ENCODE assay signal across 7 mouse cellular contexts in the genomic region with DNA sequence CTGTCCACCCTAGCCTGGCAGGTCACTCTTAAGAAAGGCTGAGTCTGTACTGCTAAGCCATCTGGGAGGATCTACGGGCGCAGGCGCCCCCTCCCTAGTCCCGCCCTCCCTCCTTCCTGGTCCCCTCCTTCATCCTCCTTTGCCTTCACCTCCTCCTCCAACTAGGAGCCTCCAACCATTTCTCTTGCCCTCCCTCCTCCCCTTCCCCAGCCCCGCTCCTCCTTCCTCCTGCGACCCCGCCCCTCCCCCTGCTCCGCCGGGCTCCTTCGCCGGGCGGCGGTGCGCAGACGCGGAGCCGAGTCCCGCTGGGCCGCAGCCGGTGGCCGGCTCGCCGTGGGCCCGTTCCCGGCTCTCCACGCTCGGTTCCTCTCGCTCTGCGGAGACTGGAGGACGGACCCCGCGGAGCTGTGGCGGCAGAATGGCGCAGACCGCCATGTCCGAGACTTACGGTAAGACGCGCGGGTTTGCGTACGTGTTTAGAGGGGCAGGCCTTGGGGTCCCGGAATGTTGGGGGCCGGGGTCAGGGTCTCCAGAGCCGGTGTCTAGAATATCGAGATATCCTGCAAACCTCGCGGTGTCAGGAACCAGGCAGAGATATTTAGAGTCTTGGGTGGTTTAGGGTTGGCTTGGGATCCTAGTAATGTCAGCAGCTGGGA. TPM values are rescaled to one million over a fixed set of nuclear protein-coding genes. Genes with fewer than 3 reads are reported as not detected.
DNase-seq lines count a peak whose midpoint lies in the region; ATAC-seq lines count a peak whose summit lies in the region.

A gene (plus strand): TSS at position 268 of the 656 bp plus-strand sequence.

- peaks cover 2% of the 10 kb centered on the region; the same call in 1 of the 2 replicates for H3K9me3 ChIP-seq in embryonic facial prominence, embryonic 10.5 days
- H3K9me3 ChIP-seq in intestine, embryonic 16.5 days (ENCODE audit: control insufficient read depth, low read length): no peaks in the 10 kb centered on the region; the same call in 1 of the 2 replicates
- H3K9me3 ChIP-seq in midbrain, embryonic 11.5 days (ENCODE audit: control insufficient read depth, low read length): no peaks in the 10 kb centered on the region

- H3K9ac ChIP-seq in intestine, embryonic 16.5 days (ENCODE audit: low read depth, low read length): peak within 1 kb of the TSS; percentile 93
- peak within 1 kb of the TSS; percentile 87 for H3K9ac ChIP-seq in midbrain, embryonic 11.5 days (ENCODE audit: low read length)

- ATAC-seq in intestine, embryonic 16.5 days: peak; percentile 94
- peak; percentile 90 for ATAC-seq in midbrain, embryonic 11.5 days (ENCODE audit: low FRiP score)

- peaks cover 13% of the 10 kb centered on the region for H3K36me3 ChIP-seq in embryonic facial prominence, embryonic 10.5 days (replicated peaks)
- H3K36me3 ChIP-seq in intestine, embryonic 16.5 days (ENCODE audit: control insufficient read depth, insufficient read depth, low read length): no peaks in the 10 kb centered on the region
- H3K36me3 ChIP-seq in midbrain, embryonic 11.5 days (ENCODE audit: control insufficient read depth, insufficient read depth, low read length): no peaks in the 10 kb centered on the region

- peak; percentile 91 for DNase-seq in adrenal gland, adult 2 months
- peak; percentile 94 for DNase-seq in embryonic facial prominence, embryonic 10.5 days (ENCODE audit: low spot score)
- no peak for DNase-seq in gonadal fat pad, adult 2 months (ENCODE audit: low read depth)
- DNase-seq in left cerebral cortex, postnatal 4 days: peak; percentile 91
- peak; percentile 99 for DNase-seq in midbrain, embryonic 11.5 days (ENCODE audit: low spot score, missing footprints)
- peak; percentile 20 to 33 for DNase-seq in spleen, adult 18-20 months

- peak within 1 kb of the TSS; percentile 95 for H3K4me3 ChIP-seq in embryonic facial prominence, embryonic 10.5 days
- H3K4me3 ChIP-seq in intestine, embryonic 16.5 days (ENCODE audit: low read length): peak within 1 kb of the TSS; percentile 82
- H3K4me3 ChIP-seq in midbrain, embryonic 11.5 days (ENCODE audit: low read depth, low read length): peak within 1 kb of the TSS; percentile 87

- intact Hi-C loops in left cerebral cortex, postnatal 4 days (cut with DNase I): no loop called here

- H3K27me3 ChIP-seq in embryonic facial prominence, embryonic 10.5 days (replicated peaks; ENCODE audit: low read depth, poor library complexity, severe bottlenecking): no peaks in the 10 kb centered on the region
- H3K27me3 ChIP-seq in intestine, embryonic 16.5 days (replicated peaks; ENCODE audit: control insufficient read depth, insufficient read depth, low read length): no peaks in the 10 kb centered on the region
- H3K27me3 ChIP-seq in midbrain, embryonic 11.5 days (ENCODE audit: control insufficient read depth, insufficient read depth, low read length): no peaks in the 10 kb centered on the region

- peak within 1 kb of the TSS; percentile 94 for H3K27ac ChIP-seq in embryonic facial prominence, embryonic 10.5 days (replicated peaks)
- peak within 1 kb of the TSS; percentile 88 for H3K27ac ChIP-seq in intestine, embryonic 16.5 days (ENCODE audit: low read length)
- H3K27ac ChIP-seq in midbrain, embryonic 11.5 days (ENCODE audit: low read depth, low read length): peak within 1 kb of the TSS; percentile 50

- H3K4me2 ChIP-seq in intestine, embryonic 16.5 days (ENCODE audit: low read depth, low read length): peak within 1 kb of the TSS; percentile 79
- H3K4me2 ChIP-seq in midbrain, embryonic 11.5 days: peak within 1 kb of the TSS; percentile 81

- WGBS in embryonic facial prominence, embryonic 10.5 days: under 1% methylated on average over 48 of the region's 48 CpGs
- under 1% methylated on average over 47 of the region's 48 CpGs for WGBS in intestine, embryonic 16.5 days
- WGBS in midbrain, embryonic 11.5 days: 1% methylated on average over 48 of the region's 48 CpGs

- peaks cover 42% of the 10 kb centered on the region for H3K4me1 ChIP-seq in embryonic facial prominence, embryonic 10.5 days
- peaks cover 29% of the 10 kb centered on the region for H3K4me1 ChIP-seq in intestine, embryonic 16.5 days (ENCODE audit: control insufficient read depth, insufficient read depth, low read length)
- peaks cover 26% of the 10 kb centered on the region for H3K4me1 ChIP-seq in midbrain, embryonic 11.5 days (ENCODE audit: control insufficient read depth, insufficient read depth, low read length)

RNA-seq across cellular contexts. Expression of the gene that starts here (rescaled TPM):
- total RNA-seq in adrenal gland, adult 2 months (2021): 10 to 100 TPM; 19.2 to 26.7 TPM
- 13.0 and 19.4 TPM in 2 replicates for polyA plus RNA-seq in adrenal gland, adult 2 months (2012; rRNA removed)
- polyA plus RNA-seq in embryonic facial prominence, embryonic 10.5 days (2016; fragmentation: Nextera tagmentation; extraction: Ambion mirVana): 56.8 and 58.0 TPM in 2 replicates
- polyA plus RNA-seq in gonadal fat pad, adult 2 months (2012; rRNA removed): 17.2 and 20.9 TPM in 2 replicates
- polyA plus RNA-seq in intestine, embryonic 16.5 days (2015; fragmentation: Nextera tagmentation; extraction: Ambion mirVana): 66.9 and 71.9 TPM in 2 replicates
- 10 to 100 TPM; 61.7 to 68.4 TPM for total RNA-seq in left cerebral cortex, postnatal 4 days (2021)
- 58.8 and 61.2 TPM in 2 replicates for polyA plus RNA-seq in midbrain, embryonic 11.5 days (2014; fragmentation: Nextera tagmentation; extraction: Ambion mirVana)
